Mouse (Mus musculus) hindbrain, embryonic 15.5 days (tissue): ENCODE data around the gene Olfr1500. TPM values are rescaled to one million over a fixed set of nuclear protein-coding genes. Genes with fewer than 3 reads are reported as not detected.
"Not testable (repeated sequence)": the region's sequence is repeated elsewhere in the genome, so short reads cannot be mapped to it uniquely, and the experiment has no call there.

Source experiments
- ATAC-seq: fragments of 200-750 bp; cut with Nextera tagmentation; 2 replicates; pipeline ENCODE4 v1.8.0; 2017; ENCODE audit warnings: low read depth, moderate number of reproducible peaks, moderate TSS enrichment; ENCODE audit not compliant: low FRiP score
- H3K27ac ChIP-seq: fragments of 300-500 bp; sonication (generic); replicated peaks from 2 replicates; pipeline ENCODE4 v1.5.1; 2015; ENCODE audit warnings: mild to moderate bottlenecking, inconsistent platforms
- H3K27me3 ChIP-seq: fragments of 300-500 bp; sonication (generic); 2 replicates; pipeline ENCODE4 v1.6.1; 2015; ENCODE audit warnings: control low read depth, inconsistent platforms
- H3K36me3 ChIP-seq: fragments of 300-500 bp; sonication (generic); 2 replicates; pipeline ENCODE4 v1.6.1; 2015; ENCODE audit warnings: control low read depth, inconsistent platforms
- H3K4me1 ChIP-seq: fragments of 300-500 bp; sonication (generic); replicated peaks from 2 replicates; pipeline ENCODE4 v1.6.1; 2015; ENCODE audit warnings: control low read depth, inconsistent platforms
- H3K4me2 ChIP-seq: fragments of 300-500 bp; sonication (generic); 2 replicates; pipeline ENCODE4 v1.6.1; 2015; ENCODE audit warnings: moderate library complexity, mild to moderate bottlenecking, inconsistent platforms
- H3K4me3 ChIP-seq: fragments of 300-500 bp; sonication (generic); 2 replicates; pipeline ENCODE4 v1.5.1; 2015; ENCODE audit warnings: mild to moderate bottlenecking, inconsistent platforms
- H3K9ac ChIP-seq: fragments of 300-500 bp; sonication (generic); 2 replicates; pipeline ENCODE4 v1.6.1; 2015; ENCODE audit warnings: inconsistent platforms
- H3K9me3 ChIP-seq: fragments of 300-500 bp; sonication (generic); 2 replicates; pipeline ENCODE4 v1.6.1; 2016; ENCODE audit warnings: control low read depth, inconsistent platforms
- WGBS: fragments of 180-500 bp; shearing (Covaris S2); methylation state at CpG from one replicate; pipeline ENCODE4 v1.1.7; 2015; 5-methylcytosine and 5-hydroxymethylcytosine counted together
- polyA plus RNA-seq: library from polyadenylated mRNA; unstranded; fragments of >200 nt; fragmentation: Nextera tagmentation; extraction: Ambion mirVana; gene quantifications from 2 replicates; pipeline ENCODE4 v1.2.1, GENCODE M21; 2015

Gene Olfr1500
- not detected in 2 replicates for polyA plus RNA-seq

- H3K4me1 ChIP-seq, result no peaks in the 10 kb centered on the region
- H3K27ac ChIP-seq, result no peak within 1 kb of the TSS
- no peak within 1 kb of the TSS for H3K9ac ChIP-seq
- no peak within 1 kb of the TSS for H3K4me3 ChIP-seq
- ATAC-seq, result no peak
- H3K27me3 ChIP-seq, result no peaks in the 10 kb centered on the region
- no peak within 1 kb of the TSS for H3K4me2 ChIP-seq
- no peaks in the 10 kb centered on the region for H3K36me3 ChIP-seq
- H3K9me3 ChIP-seq, result no peaks in the 10 kb centered on the region
Measured at GRCm38 (mm10) chr19:13830388-13830787, at the start of gene Olfr1500. TSS of gene Olfr1500 (minus strand) at chr19:13830488.

- no peak within 1 kb of the TSS for H3K27ac ChIP-seq
- no peak for ATAC-seq
- no peak within 1 kb of the TSS for H3K4me2 ChIP-seq
- H3K4me3 ChIP-seq, result no peak within 1 kb of the TSS
- H3K9ac ChIP-seq, result no peak within 1 kb of the TSS
- no peaks in the 10 kb centered on the region for H3K27me3 ChIP-seq
- H3K36me3 ChIP-seq, result no peaks in the 10 kb centered on the region
- H3K9me3 ChIP-seq, result no peaks in the 10 kb centered on the region
- no peaks in the 10 kb centered on the region for H3K4me1 ChIP-seq
- WGBS, result 88% methylated on average over 1 of the region's 1 CpGs
Measured at GRCm38 (mm10) chr19:13861495-13861894, 31.2 kb upstream of the Olfr1500 start, which contains the start of gene Olfr1502. TSS of gene Olfr1502 (plus strand) at chr19:13861795.

- not testable (repeated sequence) for H3K27ac ChIP-seq, H3K36me3 ChIP-seq, H3K4me2 ChIP-seq, H3K4me1 ChIP-seq, H3K27me3 ChIP-seq, H3K9me3 ChIP-seq, H3K4me3 ChIP-seq, ATAC-seq, H3K9ac ChIP-seq
Measured at GRCm38 (mm10) chr19:13850592-13850991, 20.3 kb upstream of the Olfr1500 start, which contains the start of gene Olfr1501. TSS of gene Olfr1501 (minus strand) at chr19:13850692.

GRCm38 (mm10) chr19:13828447-13828846 lies 1.8 kb downstream of the Olfr1500 start:
- H3K36me3 ChIP-seq, result no peaks in the 10 kb centered on the region
- H3K27me3 ChIP-seq, result no peaks in the 10 kb centered on the region
- no peak overlapping the region for H3K4me3 ChIP-seq
- H3K9ac ChIP-seq, result no peak overlapping the region
- H3K4me2 ChIP-seq, result no peak overlapping the region
- H3K27ac ChIP-seq, result no peak overlapping the region
- ATAC-seq, result no peak
- WGBS, result 80% methylated on average over 3 of the region's 3 CpGs
- H3K4me1 ChIP-seq, result no peaks in the 10 kb centered on the region
- no peaks in the 10 kb centered on the region for H3K9me3 ChIP-seq

- 71% methylated on average over 5 of the region's 5 CpGs for WGBS
- no peak overlapping the region for H3K9ac ChIP-seq
- ATAC-seq, result no peak
Measured at GRCm38 (mm10) chr19:13820847-13821246, 9.4 kb downstream of the Olfr1500 start.

GRCm38 (mm10) chr19:13819347-13819746 lies 10.9 kb downstream of the Olfr1500 start, which contains the start of gene Olfr1499:
TSS of gene Olfr1499 (minus strand) at chr19:13819447.
- Histone ChIP-seq H3K9ac (no peak within 1 kb of the TSS), H3K4me3 (no peak within 1 kb of the TSS), H3K27me3 (no peaks in the 10 kb centered on the region), H3K4me1 (no peaks in the 10 kb centered on the region), H3K9me3 (no peaks in the 10 kb centered on the region), H3K27ac (no peak within 1 kb of the TSS), H3K4me2 (no peak within 1 kb of the TSS), H3K36me3 (no peaks in the 10 kb centered on the region)
- ATAC-seq, result no peak

More at GRCm38 (mm10) chr19:13820847-13821246, 9.4 kb downstream of the Olfr1500 start:
- Histone ChIP-seq H3K27ac (no peak overlapping the region), H3K27me3 (no peaks in the 10 kb centered on the region), H3K36me3 (no peaks in the 10 kb centered on the region), H3K4me1 (no peaks in the 10 kb centered on the region), H3K9me3 (no peaks in the 10 kb centered on the region), H3K4me3 (no peak overlapping the region), H3K4me2 (no peak overlapping the region)

- Histone ChIP-seq H3K4me1 (no peaks in the 10 kb centered on the region), H3K4me2 (no peak overlapping the region), H3K27me3 (no peaks in the 10 kb centered on the region), H3K4me3 (no peak overlapping the region), H3K9me3 (no peaks in the 10 kb centered on the region), H3K36me3 (no peaks in the 10 kb centered on the region), H3K27ac (no peak overlapping the region), H3K9ac (no peak overlapping the region)
- WGBS, result 35% methylated on average over 5 of the region's 5 CpGs
- ATAC-seq, result no peak
Measured at GRCm38 (mm10) chr19:13818827-13819226, 11.5 kb downstream of the Olfr1500 start.

GRCm38 (mm10) chr19:13812823-13813222 lies 17.5 kb downstream of the Olfr1500 start:
- no peak for ATAC-seq

GRCm38 (mm10) chr19:13805486-13805885 lies 24.8 kb downstream of the Olfr1500 start:
- ATAC-seq, H3K9ac ChIP-seq, H3K27me3 ChIP-seq, H3K27ac ChIP-seq, H3K4me3 ChIP-seq, H3K4me2 ChIP-seq, H3K4me1 ChIP-seq, H3K9me3 ChIP-seq, H3K36me3 ChIP-seq: not testable (repeated sequence)
- WGBS, result 68% methylated on average over 1 of the region's 1 CpGs

More at GRCm38 (mm10) chr19:13812823-13813222, 17.5 kb downstream of the Olfr1500 start:
- Histone ChIP-seq H3K4me2 (no peak overlapping the region), H3K9ac (no peak overlapping the region), H3K9me3 (no peaks in the 10 kb centered on the region), H3K36me3 (no peaks in the 10 kb centered on the region), H3K4me1 (no peaks in the 10 kb centered on the region), H3K27me3 (no peaks in the 10 kb centered on the region), H3K27ac (no peak overlapping the region), H3K4me3 (no peak overlapping the region)
- WGBS, result 66% methylated on average over 2 of the region's 2 CpGs

GRCm38 (mm10) chr19:13798102-13798501 lies 32.2 kb downstream of the Olfr1500 start, which contains the start of gene Olfr1497:
TSS of gene Olfr1497 (minus strand) at chr19:13798202.
- Histone ChIP-seq H3K27ac (no peak within 1 kb of the TSS), H3K4me2 (no peak within 1 kb of the TSS), H3K4me3 (no peak within 1 kb of the TSS), H3K9ac (no peak within 1 kb of the TSS), H3K4me1 (no peaks in the 10 kb centered on the region), H3K9me3 (no peaks in the 10 kb centered on the region), H3K27me3 (no peaks in the 10 kb centered on the region), H3K36me3 (no peaks in the 10 kb centered on the region)
- no peak for ATAC-seq

GRCm38 (mm10) chr19:13777578-13777977 lies 52.7 kb downstream of the Olfr1500 start, which contains the start of gene Olfr1496:
TSS of gene Olfr1496 (plus strand) at chr19:13777878.
- Histone ChIP-seq H3K9me3 (no peaks in the 10 kb centered on the region), H3K4me3 (no peak within 1 kb of the TSS), H3K27me3 (no peaks in the 10 kb centered on the region), H3K27ac (no peak within 1 kb of the TSS), H3K9ac (no peak within 1 kb of the TSS), H3K4me1 (no peaks in the 10 kb centered on the region), H3K4me2 (no peak within 1 kb of the TSS), H3K36me3 (no peaks in the 10 kb centered on the region)
- ATAC-seq, result no peak
- 87% methylated on average over 1 of the region's 1 CpGs for WGBS
